Mouse (Mus musculus) heart, postnatal 0 days (tissue): ENCODE results near the gene Fam98c. TPM values are rescaled to one million over a fixed set of nuclear protein-coding genes. Genes with fewer than 3 reads are reported as not detected.

Source experiments
- ATAC-seq: fragments of 200-750 bp; cut with Nextera tagmentation; 2 replicates; pipeline ENCODE4 v1.8.0; 2017; ENCODE audit warnings: low read depth, moderate number of reproducible peaks, moderate library complexity; ENCODE audit not compliant: insufficient read depth
- DNase-seq: peaks from one replicate; pipeline ENCODE4 v3.0.0-alpha.2; 2016; ENCODE audit warnings: low spot score
- H3K27ac ChIP-seq: fragments of 300-500 bp; sonication (generic); 2 replicates; pipeline ENCODE4 v1.5.1; 2014; ENCODE audit warnings: low read depth, mild to moderate bottlenecking
- H3K27me3 ChIP-seq: fragments of 300-500 bp; sonication (generic); 2 replicates; pipeline ENCODE4 v1.6.1; 2014; ENCODE audit warnings: low read length, mixed read lengths; ENCODE audit not compliant: control insufficient read depth, insufficient read depth
- H3K36me3 ChIP-seq: fragments of 300-500 bp; sonication (generic); replicated peaks from 2 replicates; pipeline ENCODE4 v1.6.1; 2014; ENCODE audit warnings: low read length, mixed read lengths; ENCODE audit not compliant: control insufficient read depth, insufficient read depth
- H3K4me1 ChIP-seq: fragments of 300-500 bp; sonication (generic); 2 replicates; pipeline ENCODE4 v1.6.1; 2014; ENCODE audit warnings: antibody characterized with exemption; ENCODE audit not compliant: control insufficient read depth, insufficient read depth
- H3K4me2 ChIP-seq: fragments of 300-500 bp; sonication (generic); 2 replicates; pipeline ENCODE4 v1.6.1; 2014; ENCODE audit warnings: low read depth, mild to moderate bottlenecking, low read length, moderate library complexity
- H3K4me3 ChIP-seq: fragments of 300-500 bp; sonication (generic); 2 replicates; pipeline ENCODE4 v1.5.1; 2014; ENCODE audit warnings: low read depth, low read length
- H3K9ac ChIP-seq: fragments of 300-500 bp; sonication (generic); replicated peaks from 2 replicates; pipeline ENCODE4 v1.6.1; 2014; ENCODE audit warnings: low read depth, low read length, mixed read lengths
- H3K9me3 ChIP-seq: fragments of 300-500 bp; sonication (generic); replicated peaks from 2 replicates; pipeline ENCODE4 v1.6.1; 2016; ENCODE audit warnings: low read length; ENCODE audit not compliant: control insufficient read depth
- CTCF ChIP-seq: IDR thresholded peaks from 2 replicates; pipeline ENCODE4 v1.5.1; 2016; ENCODE audit warnings: antibody characterized with exemption, control low read depth, low read depth
- EP300 ChIP-seq: IDR thresholded peaks from 2 replicates; pipeline ENCODE4 v1.6.1; 2016; ENCODE audit warnings: antibody characterized with exemption, low read depth
- WGBS: fragments of 180-500 bp; shearing (Covaris S2); extraction: QIAGEN DNeasy Blood & Tissue Kit; methylation state at CpG from one replicate; pipeline ENCODE4 v1.1.7; 2014; 5-methylcytosine and 5-hydroxymethylcytosine counted together
- polyA plus RNA-seq: library from polyadenylated mRNA; unstranded; fragments of >200 nt; fragmentation: Nextera tagmentation; extraction: Ambion mirVana; gene quantifications from 2 replicates; pipeline ENCODE4 v1.2.1, GENCODE M21; 2015
- total RNA-seq: library from RNA; depleted of rRNA; stranded (reverse); fragments of >200 nt; gene quantifications from 2 replicates; pipeline ENCODE4 v1.2.3, GENCODE M21; 2014; ENCODE audit warnings: low replicate concordance

The Fam98c gene
- total and polyA plus RNA-seq, 2 experiments from 2014 or later = 23.2 to 28.1 TPM

- ATAC-seq = peak; percentile 97
- Histone ChIP-seq H3K27me3 (no peaks in the 10 kb centered on the region), H3K9me3 (no peaks in the 10 kb centered on the region), H3K4me2 (peak within 1 kb of the TSS; percentile 89), H3K9ac (peak within 1 kb of the TSS; percentile 89), H3K36me3 (peaks cover 20% of the 10 kb centered on the region), H3K4me1 (peaks cover 14% of the 10 kb centered on the region), H3K27ac (peak within 1 kb of the TSS; percentile 85), H3K4me3 (peak within 1 kb of the TSS; percentile 94)
- peak; percentile 99 for DNase-seq
- TF ChIP-seq EP300 (peak; percentile 47; the same call in 1 of the 2 replicates), CTCF (peak; percentile 54)
- under 1% methylated on average over 62 of the region's 62 CpGs for WGBS
These were observed 24.2 kb upstream of the Fam98c start, which contains the start of gene Psmd8 for GRCm38 (mm10) chr7:29180077-29180853. Psmd8 (minus strand) TSS chr7:29180701.

- no peak for TF ChIP-seq EP300
- no peak for TF ChIP-seq CTCF
- ATAC-seq = no peak
- H3K4me1 ChIP-seq = peaks cover 14% of the 10 kb centered on the region
- H3K27me3 ChIP-seq = no peaks in the 10 kb centered on the region
- H3K4me3 ChIP-seq = peak overlapping the region; percentile 94
- peaks cover 30% of the 10 kb centered on the region for H3K36me3 ChIP-seq
- H3K9ac ChIP-seq = peak overlapping the region; percentile 89
- H3K27ac ChIP-seq = peak overlapping the region; percentile 85
- WGBS = 16% methylated on average over 7 of the region's 7 CpGs
- DNase-seq = peak; percentile 40
- no peaks in the 10 kb centered on the region for H3K9me3 ChIP-seq
- peak overlapping the region; percentile 89 for H3K4me2 ChIP-seq
These were observed 23.3 kb upstream of the Fam98c start for GRCm38 (mm10) chr7:29179323-29179722.

- no peak for DNase-seq
- TF ChIP-seq EP300 (no peak), CTCF (no peak)
- Histone ChIP-seq H3K36me3 (peaks cover 41% of the 10 kb centered on the region), H3K4me1 (peaks cover 14% of the 10 kb centered on the region), H3K9me3 (no peaks in the 10 kb centered on the region), H3K9ac (no peak overlapping the region), H3K4me2 (no peak overlapping the region), H3K4me3 (no peak overlapping the region), H3K27ac (no peak overlapping the region), H3K27me3 (0 out of 2 replicates have a peak, but pooled peaks cover 5% of the 10 kb centered on the region)
- WGBS = 88% methylated on average over 4 of the region's 4 CpGs
- no peak for ATAC-seq
These were observed 22.1 kb upstream of the Fam98c start for GRCm38 (mm10) chr7:29178106-29178505.

GRCm38 (mm10) chr7:29172390-29173016, 16.5 kb upstream of the Fam98c start:
- peaks cover 46% of the 10 kb centered on the region for H3K27me3 ChIP-seq

GRCm38 (mm10) chr7:29171562-29172097, 15.6 kb upstream of the Fam98c start:
- Histone ChIP-seq H3K27me3 (peaks cover 50% of the 10 kb centered on the region), H3K9me3 (no peaks in the 10 kb centered on the region), H3K4me1 (peaks cover 16% of the 10 kb centered on the region), H3K36me3 (peaks cover 34% of the 10 kb centered on the region), H3K9ac (peak overlapping the region; percentile 15; the same call in 1 of the 2 replicates), H3K27ac (no peak overlapping the region), H3K4me2 (peak overlapping the region; percentile 66), H3K4me3 (peak overlapping the region; percentile 59)
- WGBS = 9% methylated on average over 34 of the region's 34 CpGs
- TF ChIP-seq CTCF (no peak), EP300 (no peak)
- ATAC-seq (no peak), DNase-seq (no peak)

More at GRCm38 (mm10) chr7:29172390-29173016, 16.5 kb upstream of the Fam98c start:
- TF ChIP-seq EP300 (no peak), CTCF (no peak)
- H3K4me1 ChIP-seq = peaks cover 16% of the 10 kb centered on the region
- H3K9me3 ChIP-seq = no peaks in the 10 kb centered on the region
- H3K36me3 ChIP-seq = peaks cover 41% of the 10 kb centered on the region
- no peak for DNase-seq
- no peak for ATAC-seq
- no peak overlapping the region for H3K27ac ChIP-seq
- H3K4me3 ChIP-seq = no peak overlapping the region
- H3K9ac ChIP-seq = no peak overlapping the region
- WGBS = 49% methylated on average over 31 of the region's 32 CpGs
- H3K4me2 ChIP-seq = no peak overlapping the region
